Mouse (Mus musculus) CD8-positive naive resting alpha-beta T cell, adult 2 months (primary cell): ENCODE data around the gene Fam160b1.

Source experiments
- DNase-seq, 2 experiments: peaks; one replicate each; pipeline ENCODE4 v3.0.0; 2022; ENCODE audit warnings: low read depth in 2 of 2, low spot score in 2 of 2

Gene Fam160b1

DNA sequence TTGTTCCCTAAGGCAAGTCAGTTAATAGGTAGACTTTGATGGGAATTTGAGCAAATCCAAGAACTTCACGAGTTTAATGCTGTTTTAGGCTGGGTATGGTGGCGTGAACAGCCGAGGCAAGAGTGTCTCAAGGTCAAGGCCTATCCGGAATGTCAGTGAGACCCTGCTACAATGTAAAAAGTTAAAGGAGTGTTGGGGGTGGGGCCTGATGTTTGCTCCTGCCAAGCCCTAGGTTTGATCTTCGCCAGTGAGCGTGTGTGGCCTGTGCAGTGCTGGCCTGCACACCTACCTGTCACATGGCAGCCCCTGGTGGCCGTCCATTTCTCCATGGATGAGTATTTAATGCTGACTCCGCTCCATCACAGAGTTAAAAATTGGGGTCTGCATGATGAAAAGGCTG lies 5.5 kb downstream of the Fam160b1 start:
- no peak for DNase-seq

- no peak for DNase-seq
Observed at GRCm38 (mm10) chr19:57366626-57367025, 6.1 kb downstream of the Fam160b1 start.

DNA sequence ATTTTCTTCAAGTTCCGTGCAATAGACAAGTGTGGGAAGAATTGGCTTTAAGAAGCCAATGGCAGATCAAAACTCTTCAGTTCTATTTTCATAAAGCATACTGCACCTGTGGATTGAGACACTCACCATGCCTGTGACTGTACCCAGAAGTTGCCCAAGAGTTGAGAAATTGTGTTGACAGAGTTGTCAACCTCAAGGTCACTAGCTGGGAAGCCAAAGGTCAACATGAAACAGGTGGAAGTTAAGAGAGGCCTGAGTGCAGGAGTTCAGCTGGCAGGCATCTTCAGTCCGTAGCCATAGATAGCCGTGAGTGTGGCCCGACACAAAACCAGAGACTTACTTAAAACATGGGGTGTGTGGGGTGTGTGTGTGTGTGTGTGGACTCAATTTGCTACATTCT lies 6.7 kb downstream of the Fam160b1 start:
- DNase-seq, result no peak

GRCm38 (mm10) chr19:57367849-57368387 lies 7.4 kb downstream of the Fam160b1 start:
- DNase-seq, result no peak

- DNase-seq, result no peak
Observed at GRCm38 (mm10) chr19:57373276-57373811, 12.9 kb downstream of the Fam160b1 start.

- no peak for DNase-seq
Observed at GRCm38 (mm10) chr19:57375161-57375560, 14.7 kb downstream of the Fam160b1 start.

DNA sequence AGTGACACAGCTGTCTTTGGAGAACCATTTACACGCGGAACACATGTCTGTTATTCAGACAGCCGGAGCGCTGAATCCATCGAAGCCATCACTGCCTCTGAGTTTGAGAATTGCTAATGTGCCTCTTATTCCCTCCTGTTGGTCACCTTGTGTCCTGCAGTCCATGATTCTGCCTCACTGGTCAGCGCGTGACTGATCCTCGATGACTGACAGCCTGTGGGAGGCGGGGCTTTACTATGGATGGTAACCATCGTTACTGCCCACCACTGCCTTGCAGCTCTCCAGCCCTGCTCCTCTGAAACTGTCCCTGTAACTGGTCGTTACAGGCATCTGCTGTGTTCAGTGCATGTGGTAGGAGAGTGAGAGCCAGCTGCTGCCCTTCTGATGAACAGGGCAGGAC lies 15.3 kb downstream of the Fam160b1 start:
- no peak for DNase-seq

- DNase-seq, result no peak
Observed at GRCm38 (mm10) chr19:57377043-57377703, 16.7 kb downstream of the Fam160b1 start.

- no peak for DNase-seq
Observed at GRCm38 (mm10) chr19:57386176-57386693, 25.8 kb downstream of the Fam160b1 start.

GRCm38 (mm10) chr19:57391545-57391944 lies 31.1 kb downstream of the Fam160b1 start:
- no peak for DNase-seq

DNA sequence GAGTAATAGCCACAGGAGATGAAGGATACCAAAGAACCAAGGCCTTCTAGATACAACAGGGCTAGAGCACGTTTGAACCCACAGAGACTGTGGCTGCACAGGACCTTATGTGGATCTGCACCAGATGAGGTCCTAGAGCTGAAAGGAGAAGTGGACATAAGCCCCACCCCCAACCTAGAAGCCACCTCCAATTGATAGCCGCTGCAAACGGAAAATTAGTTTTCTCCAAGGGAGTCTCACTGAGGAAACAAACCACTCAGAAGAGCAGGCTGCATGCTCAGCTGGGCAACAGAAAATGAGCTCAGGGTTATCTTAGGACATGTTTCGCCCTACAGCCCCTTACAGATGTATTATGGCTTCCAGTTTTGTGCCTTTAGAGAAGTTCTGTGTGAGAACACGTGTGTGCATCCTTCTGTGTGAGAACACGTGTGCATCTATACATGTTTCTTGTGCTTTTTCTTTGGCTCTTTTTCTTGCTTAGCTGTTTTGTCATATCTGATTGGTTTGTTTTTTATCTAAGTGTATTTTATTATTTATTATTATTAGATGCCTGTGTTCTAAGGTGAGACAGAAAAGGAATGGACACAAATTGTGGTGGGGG lies 33.0 kb downstream of the Fam160b1 start:
- DNase-seq, result no peak

DNA sequence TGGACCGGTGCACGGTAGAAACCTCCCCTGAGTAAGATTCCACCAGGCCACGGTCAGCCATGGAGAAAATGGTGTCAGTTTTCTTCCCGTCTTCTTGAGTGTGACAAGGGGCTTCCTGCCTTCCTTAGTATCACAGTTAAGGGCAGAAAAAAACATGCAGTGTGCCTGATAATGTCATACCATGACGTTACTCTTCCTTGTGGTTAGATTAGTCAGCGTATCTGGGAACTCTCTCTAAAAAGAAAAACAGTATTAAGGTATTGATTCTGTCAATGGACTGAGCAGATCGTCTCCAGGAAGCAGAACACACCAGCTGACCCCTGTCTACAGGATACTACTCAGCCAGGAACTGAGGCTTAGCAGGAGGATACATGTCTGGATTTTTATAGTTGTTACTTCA lies 36.1 kb downstream of the Fam160b1 start:
- DNase-seq, result no peak

DNA sequence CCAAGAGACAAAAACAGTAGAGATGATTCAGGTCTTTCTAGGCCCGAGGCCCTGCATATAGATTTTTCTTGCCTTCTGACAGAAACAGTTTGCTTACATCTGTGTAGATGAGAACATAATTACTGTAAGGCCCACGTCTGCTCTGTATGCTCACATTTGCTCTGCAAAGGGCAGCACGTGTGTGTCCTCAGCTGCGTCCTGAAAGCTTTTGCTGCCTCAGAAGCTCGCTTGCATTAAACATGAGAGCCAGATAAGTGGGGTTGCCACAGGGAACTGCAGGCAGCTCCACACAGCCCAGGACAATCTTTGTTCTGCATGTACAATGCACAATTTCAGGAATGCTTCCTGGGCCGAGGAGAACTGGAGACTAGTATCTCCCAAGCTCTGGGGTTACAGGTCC lies 41.9 kb downstream of the Fam160b1 start:
- no peak for DNase-seq

- DNase-seq, result peak; percentile 45 to 47
Observed at GRCm38 (mm10) chr19:57403700-57404501, 43.4 kb downstream of the Fam160b1 start.

DNA sequence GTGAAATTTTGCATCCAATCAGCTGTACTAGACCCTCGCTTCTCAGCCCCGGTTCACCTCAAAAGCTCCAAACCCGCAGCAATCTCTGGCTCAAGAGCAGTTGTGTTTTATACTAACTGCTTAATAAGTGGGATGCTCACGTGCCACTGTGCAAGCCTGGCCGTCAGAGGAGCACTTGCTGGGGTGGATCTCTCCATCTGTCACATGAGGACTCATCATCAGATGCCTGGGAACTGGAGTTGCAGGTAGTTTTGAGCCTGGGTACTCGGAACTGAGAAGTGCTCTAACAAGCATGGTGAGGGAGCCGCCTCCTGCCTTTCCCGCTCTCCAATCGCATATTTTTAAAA lies 44.0 kb downstream of the Fam160b1 start:
- no peak for DNase-seq

DNA sequence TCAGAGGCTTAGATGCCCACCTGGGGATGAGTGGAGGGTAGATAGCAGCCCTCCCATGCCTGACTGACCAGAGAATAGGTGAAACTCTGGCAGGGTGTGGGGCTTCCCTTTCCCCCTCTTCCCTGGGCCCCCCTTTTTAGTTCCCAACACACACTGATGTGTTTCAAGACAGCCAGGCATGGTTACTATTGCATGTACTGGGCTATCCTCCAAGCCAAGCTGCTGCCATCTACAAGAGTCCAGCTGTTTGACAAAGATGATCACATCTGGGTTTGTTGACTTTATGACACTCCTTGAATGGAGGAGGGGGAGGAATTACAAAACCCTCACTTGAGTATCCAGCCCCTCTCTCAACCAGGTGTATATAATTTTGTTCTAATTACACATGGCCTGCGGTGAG lies 47.5 kb downstream of the Fam160b1 start:
- no peak for DNase-seq

DNA sequence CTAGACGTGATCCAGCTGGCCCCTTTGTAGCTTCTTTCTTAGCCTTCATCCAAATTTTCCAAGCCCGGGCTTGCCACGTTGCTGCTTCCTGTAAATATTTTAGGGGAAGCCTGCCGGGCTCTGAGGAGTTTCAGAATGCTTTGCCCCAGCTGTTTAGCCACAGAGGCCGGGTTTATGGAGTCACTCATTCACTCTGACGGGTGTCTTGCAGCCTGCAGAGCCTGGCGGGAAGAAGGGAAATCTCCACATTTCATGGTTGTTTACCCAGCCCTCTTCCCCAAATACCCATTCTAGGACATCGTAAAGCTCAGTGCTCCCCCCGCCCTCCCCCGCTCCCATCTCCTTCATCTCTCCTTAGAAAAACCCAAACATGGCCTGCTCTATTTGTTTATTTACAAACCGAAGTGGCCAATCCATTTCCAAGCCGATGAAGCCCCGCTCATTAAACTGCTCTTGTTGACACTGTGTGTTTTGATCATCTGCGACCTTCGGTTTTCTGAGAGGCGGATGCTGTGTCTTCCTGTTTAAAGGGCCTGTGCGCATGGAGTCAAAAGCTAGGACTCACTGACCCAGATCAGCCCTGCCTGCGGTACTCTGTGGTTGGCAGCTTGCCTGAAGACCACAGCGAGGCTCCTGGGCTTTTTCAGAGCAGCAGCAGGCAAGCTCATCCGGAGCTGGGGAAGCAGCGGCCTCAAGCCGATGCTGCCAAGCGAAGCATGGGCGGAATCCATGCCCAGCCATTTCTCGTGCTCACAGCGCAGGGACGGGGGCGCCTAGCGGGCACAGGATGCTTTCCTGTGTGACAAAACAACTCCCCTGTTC lies 51.1 kb downstream of the Fam160b1 start:
- DNase-seq, result peak; percentile 26 to 43

GRCm38 (mm10) chr19:57413170-57413569 lies 52.7 kb downstream of the Fam160b1 start:
- DNase-seq, result no peak

- peak in 1 of 2 experiments; percentile 27 for DNase-seq
Observed at GRCm38 (mm10) chr19:57413918-57414317, 53.4 kb downstream of the Fam160b1 start.

- no peak for DNase-seq
Observed at GRCm38 (mm10) chr19:57415031-57415807, 54.7 kb downstream of the Fam160b1 start.
